In the genomic region with DNA sequence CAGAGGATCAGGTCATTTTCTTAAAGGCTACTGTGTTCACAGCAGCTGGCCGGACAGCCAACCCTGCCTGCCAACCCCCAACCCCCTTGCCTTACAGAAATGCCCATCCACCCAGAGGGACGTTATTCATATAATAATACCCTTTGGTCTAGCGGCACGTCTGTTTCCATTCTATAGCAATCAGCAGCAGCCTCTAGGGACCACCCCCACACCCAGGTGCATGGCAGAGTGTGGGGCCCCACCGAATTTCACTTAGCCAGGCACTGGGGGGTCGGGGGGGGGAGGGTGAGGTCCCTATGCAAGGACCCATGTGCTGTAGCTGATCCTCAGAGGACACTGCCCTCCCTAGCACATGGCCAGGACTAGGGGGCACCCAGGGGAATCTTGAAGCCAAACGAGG, we compare ENCODE assay signal across 29 mouse cellular contexts.
A peak's percentile ranks its signal among the peaks of the same experiment; 100 is the strongest.
DNase-seq lines count a peak whose midpoint lies in the region; ATAC-seq and TF ChIP-seq lines count a peak whose summit lies in the region.
"Had no signal": no experiment of that assay in that cellular context is flagged by ENCODE, and none has a peak within 500 bp of the region (broad histone marks: within the 10 kb centered on the region; RNA-seq: fewer than 3 reads in every experiment).

No protein-coding gene starts in this region.

- H3K27ac ChIP-seq in forebrain, embryonic 11.5 days (ENCODE audit: low read depth, low read length) = peak overlapping the region; percentile 6; the same call in 1 of the 2 replicates
- H3K27ac ChIP-seq in forebrain, postnatal 0 days (ENCODE audit: low read depth, low read length) = no peak overlapping the region
- peak overlapping the region; percentile 42; the same call in 1 of the 2 replicates for H3K27ac ChIP-seq in midbrain, embryonic 10.5 days (replicated peaks)
- H3K27ac ChIP-seq in midbrain, postnatal 0 days (ENCODE audit: low read depth, low read length) = no peak overlapping the region
- H3K27ac ChIP-seq in embryonic facial prominence, embryonic 13.5 days = peak overlapping the region; percentile 55
- H3K27ac ChIP-seq: forebrain, embryonic 12.5 days; intestine, embryonic 15.5 days; limb, embryonic 13.5 days; liver, embryonic 14.5 days; lung, embryonic 15.5 days; midbrain, embryonic 15.5 days; stomach, postnatal 0 days had no signal

- WGBS in forebrain, embryonic 11.5 days = 53% methylated on average over 7 of the region's 7 CpGs
- WGBS in forebrain, postnatal 0 days = 50% methylated on average over 7 of the region's 7 CpGs
- WGBS in midbrain, embryonic 10.5 days = 74% methylated on average over 7 of the region's 7 CpGs
- WGBS in midbrain, postnatal 0 days = 37% methylated on average over 7 of the region's 7 CpGs
- WGBS in embryonic facial prominence, embryonic 13.5 days = 25% methylated on average over 7 of the region's 7 CpGs

- no peaks in the 10 kb centered on the region for H3K9me3 ChIP-seq in forebrain, embryonic 11.5 days (ENCODE audit: control insufficient read depth, low read length)
- H3K9me3 ChIP-seq in forebrain, postnatal 0 days (ENCODE audit: low read length) = no peaks in the 10 kb centered on the region
- H3K9me3 ChIP-seq in midbrain, embryonic 10.5 days (replicated peaks) = no peaks in the 10 kb centered on the region
- no peaks in the 10 kb centered on the region for H3K9me3 ChIP-seq in midbrain, postnatal 0 days (ENCODE audit: low read length)
- H3K9me3 ChIP-seq in embryonic facial prominence, embryonic 13.5 days = no peaks in the 10 kb centered on the region
- H3K9me3 ChIP-seq: forebrain, embryonic 12.5 days; G1E; intestine, embryonic 15.5 days; limb, embryonic 13.5 days; lung, embryonic 15.5 days; midbrain, embryonic 15.5 days had no signal

- TF ChIP-seq CTCF in forebrain, postnatal 0 days (IDR thresholded peaks at IDR 0.05; ENCODE audit: low read depth) = no peak
- no peak for TF ChIP-seq CTCF in midbrain, postnatal 0 days (IDR thresholded peaks at IDR 0.05)

- no peaks in the 10 kb centered on the region for H3K27me3 ChIP-seq in forebrain, embryonic 11.5 days (ENCODE audit: control insufficient read depth, insufficient read depth, low read length)
- no peaks in the 10 kb centered on the region for H3K27me3 ChIP-seq in forebrain, postnatal 0 days (ENCODE audit: insufficient read depth, low read length)
- no peaks in the 10 kb centered on the region for H3K27me3 ChIP-seq in midbrain, embryonic 10.5 days (ENCODE audit: low read depth, poor library complexity, severe bottlenecking)
- no peaks in the 10 kb centered on the region for H3K27me3 ChIP-seq in midbrain, postnatal 0 days (ENCODE audit: insufficient read depth, low read length)
- H3K27me3 ChIP-seq in embryonic facial prominence, embryonic 13.5 days = no peaks in the 10 kb centered on the region
- H3K27me3 ChIP-seq: forebrain, embryonic 12.5 days; intestine, embryonic 15.5 days; limb, embryonic 13.5 days; lung, embryonic 15.5 days; midbrain, embryonic 15.5 days; Patski had no signal

- 0 out of 2 replicates have a peak, but pooled peaks cover 3% of the 10 kb centered on the region for H3K4me1 ChIP-seq in forebrain, embryonic 11.5 days (replicated peaks; ENCODE audit: control insufficient read depth, insufficient read depth, low read length)
- no peaks in the 10 kb centered on the region for H3K4me1 ChIP-seq in forebrain, postnatal 0 days (ENCODE audit: insufficient read depth)
- peaks cover 23% of the 10 kb centered on the region for H3K4me1 ChIP-seq in midbrain, embryonic 10.5 days
- no peaks in the 10 kb centered on the region for H3K4me1 ChIP-seq in midbrain, postnatal 0 days (ENCODE audit: insufficient read depth, low read length)
- peaks cover 22% of the 10 kb centered on the region for H3K4me1 ChIP-seq in embryonic facial prominence, embryonic 13.5 days

- no peak for DNase-seq in forebrain, embryonic 11.5 days (ENCODE audit: low spot score)
- DNase-seq in forebrain, postnatal 0 days = no peak
- no peak for DNase-seq in midbrain, embryonic 10.5 days (ENCODE audit: low spot score)
- no peak for DNase-seq in midbrain, postnatal 0 days (ENCODE audit: low spot score)
- no peak for DNase-seq in retina, embryonic 14.5 days (ENCODE audit: low spot score)
- DNase-seq in layer of hippocampus, postnatal 10 days (ENCODE audit: low spot score in 2 of 2) = no peak
- DNase-seq: adrenal gland, postnatal 36 days; cerebellum, adult 11 months; cerebellum, postnatal 10 days; gastrocnemius, postnatal 10 days; kidney, adult 9 months; kidney, postnatal 14 days; lung, postnatal 36 days; right cerebral cortex, adult 18-20 months; right cerebral cortex, postnatal 4 days; thymus, adult 2 months; thymus, postnatal 4 days had no signal

- H3K4me3 ChIP-seq in forebrain, embryonic 11.5 days (ENCODE audit: low read depth, low read length) = no peak overlapping the region
- H3K4me3 ChIP-seq in forebrain, postnatal 0 days (ENCODE audit: low read depth, low read length) = no peak overlapping the region
- no peak overlapping the region for H3K4me3 ChIP-seq in midbrain, embryonic 10.5 days
- H3K4me3 ChIP-seq in midbrain, postnatal 0 days (ENCODE audit: low read depth, low read length) = no peak overlapping the region
- H3K4me3 ChIP-seq in embryonic facial prominence, embryonic 13.5 days = no peak overlapping the region
- H3K4me3 ChIP-seq: forebrain, embryonic 12.5 days; intestine, embryonic 15.5 days; limb, embryonic 13.5 days; lung, embryonic 15.5 days; midbrain, embryonic 15.5 days; myocyte had no signal

- no peak overlapping the region for H3K9ac ChIP-seq in forebrain, embryonic 11.5 days (ENCODE audit: low read length)
- no peak overlapping the region for H3K9ac ChIP-seq in forebrain, postnatal 0 days
- no peak overlapping the region for H3K9ac ChIP-seq in midbrain, postnatal 0 days (replicated peaks; ENCODE audit: low read length, poor library complexity, severe bottlenecking)
- H3K9ac ChIP-seq in embryonic facial prominence, embryonic 13.5 days = peak overlapping the region; percentile 16; the same call in 1 of the 2 replicates
- H3K9ac ChIP-seq: forebrain, embryonic 12.5 days; intestine, embryonic 15.5 days; limb, embryonic 13.5 days; liver, embryonic 14.5 days; lung, embryonic 15.5 days; midbrain, embryonic 15.5 days had no signal

- H3K4me2 ChIP-seq in forebrain, embryonic 11.5 days (ENCODE audit: low read depth, low read length, severe bottlenecking) = no peak overlapping the region
- no peak overlapping the region for H3K4me2 ChIP-seq in forebrain, postnatal 0 days (ENCODE audit: low read depth)
- H3K4me2 ChIP-seq in midbrain, postnatal 0 days (ENCODE audit: low read depth, low read length, poor library complexity, severe bottlenecking) = no peak overlapping the region
- no peak overlapping the region for H3K4me2 ChIP-seq in embryonic facial prominence, embryonic 13.5 days
- H3K4me2 ChIP-seq: forebrain, embryonic 12.5 days; heart, embryonic 11.5 days; intestine, embryonic 15.5 days; limb, embryonic 13.5 days; lung, embryonic 15.5 days; midbrain, embryonic 15.5 days had no signal

- no peak for ATAC-seq in forebrain, embryonic 11.5 days (replicated peaks; ENCODE audit: low FRiP score)
- ATAC-seq in forebrain, postnatal 0 days = no peak
- no peak for ATAC-seq in midbrain, postnatal 0 days (ENCODE audit: low FRiP score)
- ATAC-seq in embryonic facial prominence, embryonic 13.5 days (ENCODE audit: insufficient number of reproducible peaks, insufficient read depth, low FRiP score, low TSS enrichment, low read depth) = no peak
- ATAC-seq: intestine, embryonic 15.5 days; midbrain, embryonic 15.5 days; Patski had no signal

- H3K36me3 ChIP-seq in forebrain, embryonic 11.5 days (ENCODE audit: control insufficient read depth, insufficient read depth, low read length) = no peaks in the 10 kb centered on the region
- H3K36me3 ChIP-seq in forebrain, postnatal 0 days (ENCODE audit: insufficient read depth) = peaks cover 10% of the 10 kb centered on the region
- H3K36me3 ChIP-seq in midbrain, embryonic 10.5 days = peaks cover 15% of the 10 kb centered on the region
- H3K36me3 ChIP-seq in midbrain, postnatal 0 days (ENCODE audit: insufficient read depth, low read length) = 0 out of 2 replicates have a peak, but pooled peaks cover 8% of the 10 kb centered on the region
- H3K36me3 ChIP-seq in embryonic facial prominence, embryonic 13.5 days = peaks cover 13% of the 10 kb centered on the region
- H3K36me3 ChIP-seq: forebrain, embryonic 12.5 days; intestine, embryonic 15.5 days; lung, embryonic 15.5 days; midbrain, embryonic 15.5 days had no signal

Comparison
In these comparisons a context has a peak if more than half of its experiments do, and no peak if none do; other contexts are left out.
1. H3K27ac ChIP-seq: peak in forebrain, embryonic 11.5 days (single experiment), midbrain, embryonic 10.5 days (single experiment) and embryonic facial prominence, embryonic 13.5 days (single experiment); none in forebrain, postnatal 0 days (single experiment) and midbrain, postnatal 0 days (single experiment).